Mouse (Mus musculus): ENCODE measurements at regions not wholly inside any gene's neighbourhood (a gene's known extent, or its start where the extent isn't known, plus 50 kb on each side); places are given as distances from the start of the nearest gene placed in this dataset.

- DNase-seq, result no peak
These were observed 155.7 kb upstream of the Rreb1 start for GRCm38 (mm10) chr13:37622366-37623088.

- DNase-seq, result no peak
These were observed 153.5 kb upstream of the Rreb1 start for GRCm38 (mm10) chr13:37624741-37625140.

GRCm38 (mm10) chr13:37625532-37626235 lies 152.5 kb upstream of the Rreb1 start:
- no peak for DNase-seq

GRCm38 (mm10) chr13:37628391-37629270 lies 149.6 kb upstream of the Rreb1 start:
- no peak for DNase-seq

GRCm38 (mm10) chr13:37629271-37629899 lies 148.8 kb upstream of the Rreb1 start:
- DNase-seq, result no peak

GRCm38 (mm10) chr13:37632835-37633440 lies 145.3 kb upstream of the Rreb1 start:
- DNase-seq, result no peak

GRCm38 (mm10) chr13:37636363-37636762 lies 141.8 kb upstream of the Rreb1 start:
- DNase-seq, result no peak

GRCm38 (mm10) chr13:37637151-37637550 lies 141.0 kb upstream of the Rreb1 start:
- no peak for DNase-seq

- no peak for DNase-seq
These were observed 140.1 kb upstream of the Rreb1 start for GRCm38 (mm10) chr13:37638071-37638511.

- DNase-seq, result peak; percentile 28 to 40
These were observed 135.6 kb upstream of the Rreb1 start for GRCm38 (mm10) chr13:37642410-37643093.

- no peak for DNase-seq
These were observed 133.4 kb upstream of the Rreb1 start for GRCm38 (mm10) chr13:37644751-37645181.

GRCm38 (mm10) chr13:37649467-37650080 lies 128.6 kb upstream of the Rreb1 start:
- DNase-seq, result no peak

GRCm38 (mm10) chr13:37651221-37651946 lies 126.8 kb upstream of the Rreb1 start:
- no peak for DNase-seq

- no peak for DNase-seq
These were observed 123.5 kb upstream of the Rreb1 start for GRCm38 (mm10) chr13:37654651-37655050.

GRCm38 (mm10) chr13:37657248-37657647 lies 121.0 kb upstream of the Rreb1 start:
- DNase-seq, result peak; percentile 35 to 45

GRCm38 (mm10) chr13:37658034-37658433 lies 120.2 kb upstream of the Rreb1 start:
- DNase-seq, result peak; percentile 49 to 57

GRCm38 (mm10) chr13:37658519-37658918 lies 119.7 kb upstream of the Rreb1 start:
- no peak for DNase-seq

- DNase-seq, result no peak
These were observed 118.1 kb upstream of the Rreb1 start for GRCm38 (mm10) chr13:37660083-37660482.

- no peak for DNase-seq
These were observed 117.5 kb upstream of the Rreb1 start for GRCm38 (mm10) chr13:37660668-37661067.

- DNase-seq, result no peak
These were observed 114.1 kb upstream of the Rreb1 start for GRCm38 (mm10) chr13:37664116-37664515.
